Mouse (Mus musculus): ENCODE measurements at regions not wholly inside any gene's neighbourhood (a gene's known extent, or its start where the extent isn't known, plus 50 kb on each side); places are given as distances from the start of the nearest gene placed in this dataset.

DNA sequence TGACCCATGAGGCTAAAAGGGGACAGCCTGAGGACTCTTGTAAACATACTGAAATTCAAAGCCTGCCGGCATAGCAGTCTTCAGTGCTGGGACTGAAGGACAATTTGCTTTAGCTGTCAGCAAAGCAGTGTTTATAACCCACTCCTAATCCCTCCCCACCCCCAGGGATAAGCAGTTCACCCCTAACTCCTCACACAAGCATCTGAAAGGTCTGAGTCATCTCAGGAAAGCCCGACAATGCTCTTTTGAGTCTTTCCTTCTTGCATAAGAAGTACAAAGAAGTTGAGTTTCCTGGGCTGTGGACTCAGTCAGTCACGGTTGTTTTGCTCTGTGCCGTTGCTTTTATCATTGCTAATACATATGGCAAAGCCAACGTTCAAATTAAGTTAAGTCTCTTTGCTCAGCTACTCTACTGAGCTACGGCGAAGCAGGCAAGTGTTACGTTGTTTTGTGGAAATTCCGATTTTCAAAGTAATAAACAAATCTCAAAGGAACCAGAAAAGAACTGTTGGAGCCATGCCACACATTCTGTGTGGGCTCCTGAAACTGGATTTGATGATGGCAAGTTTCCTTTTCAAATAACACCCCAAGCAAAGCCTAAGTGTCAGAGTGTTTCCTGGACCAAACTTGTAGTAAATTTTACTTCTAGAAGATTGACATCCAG is 486.1 kb upstream of the Mpdz start:
- no peak for TF ChIP-seq GATA1 (IDR thresholded peaks at IDR 0.05; ENCODE audit: borderline replicate concordance, low read length)
- TF ChIP-seq FLI1 (IDR thresholded peaks at IDR 0.05; ENCODE audit: low read length), result no peak
